Mouse (Mus musculus) kidney, adult 2 months (tissue): ENCODE data around the gene 5830473C10Rik.

Experiments used
- CTCF ChIP-seq: fragments of 200-500 bp; conservative IDR thresholded peaks from 2 replicates; pipeline ENCODE4 v1.5.1; 2011; ENCODE audit warnings: low read depth, mild to moderate bottlenecking, control low read depth, low read length, moderate library complexity, mixed read lengths; ENCODE audit not compliant: insufficient read depth, insufficient read length
- POLR2A ChIP-seq: fragments of 200-500 bp; IDR thresholded peaks from one replicate; pipeline ENCODE4 v1.6.1; 2011; ENCODE audit warnings: low read depth, low read length, control low read depth

DNA sequence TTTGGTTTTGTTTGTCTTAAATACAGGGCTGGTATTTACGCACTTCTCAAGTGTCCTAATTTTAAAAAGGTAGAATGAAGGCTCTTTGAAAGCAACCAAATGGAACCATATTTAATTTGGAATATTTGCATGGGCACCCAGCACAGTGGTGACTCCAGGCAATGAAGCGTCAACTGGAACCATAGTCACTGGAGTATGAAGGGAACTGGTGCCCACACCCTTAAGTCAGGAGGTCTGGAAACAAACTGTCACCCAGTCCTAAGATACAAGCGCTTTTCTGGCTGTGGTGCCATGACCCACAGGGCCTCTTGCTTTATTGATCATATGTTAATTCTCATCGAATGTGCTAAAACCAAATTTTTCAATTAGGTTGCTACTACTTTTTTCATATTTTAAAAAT is 66.5 kb downstream of the 5830473C10Rik start:
- no peak for TF ChIP-seq POLR2A
- no peak for TF ChIP-seq CTCF
